Mouse (Mus musculus): ENCODE data around the gene Rbm19. TPM values are rescaled to one million over a fixed set of nuclear protein-coding genes. Genes with fewer than 3 reads are reported as not detected.

Rbm19 gene
- total RNA-seq (2023) = 10 to 100 TPM; 37.6 to 43.2 TPM

DNA sequence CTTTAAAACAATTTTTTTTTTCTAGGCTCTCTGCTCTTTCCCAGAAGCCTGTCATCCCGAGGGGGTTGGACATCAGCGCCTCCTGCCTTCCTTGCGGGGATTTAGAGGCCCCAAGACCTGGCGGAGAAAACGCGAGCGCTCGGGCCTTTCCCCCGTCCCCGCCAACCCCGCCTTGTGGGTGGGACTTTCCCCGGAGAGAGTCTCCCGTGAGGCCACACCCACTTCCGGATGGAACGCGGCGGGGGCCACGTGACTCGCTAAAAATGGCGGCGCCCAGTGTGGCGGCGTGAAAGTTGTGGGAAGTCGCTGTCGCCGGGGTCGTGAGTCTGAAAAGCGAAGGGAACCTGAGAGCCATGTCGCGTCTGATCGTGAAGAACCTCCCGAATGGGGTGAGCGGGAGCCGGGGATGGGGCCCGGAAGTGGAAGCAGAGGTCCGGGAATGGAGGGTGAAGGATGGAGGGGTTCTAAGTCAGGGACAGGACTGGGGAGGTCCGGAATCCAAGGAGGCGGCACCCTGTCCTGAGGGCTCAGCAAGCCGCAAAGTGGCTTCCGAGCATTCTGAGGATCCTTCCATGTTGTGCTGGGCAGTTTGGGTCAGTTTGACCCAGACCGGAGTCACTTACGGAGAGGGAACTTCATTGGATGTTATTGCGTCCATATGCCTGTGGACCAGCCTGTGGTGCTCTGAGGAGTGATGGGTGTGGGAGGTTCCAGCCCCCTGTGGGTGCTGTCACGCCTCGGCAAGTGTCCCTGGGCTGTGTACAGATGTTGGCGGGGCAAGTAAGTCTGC is at the start of gene Rbm19:
Rbm19 (plus strand) TSS at position 205 of the 790 bp plus-strand sequence.

